Mouse (Mus musculus): ENCODE data around the gene Hdgfl2.

DNA sequence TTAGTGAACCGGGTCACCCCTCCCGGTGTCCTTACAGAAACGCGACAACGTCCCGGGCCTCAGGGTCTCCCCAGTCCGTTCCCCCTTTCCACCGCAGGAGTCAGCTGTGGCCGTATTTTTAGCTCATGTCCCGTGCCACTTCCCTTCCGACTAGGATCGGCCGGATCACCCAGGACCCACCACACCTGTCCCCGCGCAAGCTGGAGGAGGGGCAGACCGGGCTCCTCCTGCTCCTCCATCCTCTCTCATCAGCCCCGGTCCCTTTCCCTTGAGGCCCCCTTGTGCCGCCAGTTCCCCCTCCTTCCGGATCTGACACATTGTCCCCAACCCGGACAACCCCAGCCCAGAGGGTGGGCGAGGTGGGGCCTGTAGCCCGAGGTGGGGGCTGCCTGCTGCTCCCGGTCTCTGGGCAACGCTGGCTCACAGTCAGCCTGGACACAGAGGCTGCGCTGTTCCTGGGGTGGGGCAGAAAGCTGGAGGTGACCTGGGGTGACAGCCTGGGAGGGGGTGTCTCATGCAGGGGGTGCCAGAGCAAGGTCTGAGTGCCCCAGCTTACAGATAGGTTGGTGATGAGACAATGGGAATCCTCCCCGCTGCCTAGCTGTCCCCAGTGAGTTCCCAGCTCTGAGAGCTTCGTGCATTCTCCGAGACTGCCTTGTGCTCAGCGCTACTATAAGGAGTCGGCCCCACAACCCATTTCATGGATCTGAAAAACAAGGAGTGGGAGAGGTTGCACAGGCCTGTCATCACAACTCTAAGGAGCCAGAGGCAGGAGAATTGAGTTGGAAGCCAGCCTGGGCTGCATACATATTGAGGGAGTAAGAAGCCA is 69.6 kb downstream of the Hdgfl2 start:
- TF ChIP-seq CTCF (IDR thresholded peaks at IDR 0.05; ENCODE audit: low read depth) (no peak), EP300 (IDR thresholded peaks at IDR 0.05; ENCODE audit: low read depth) (no peak)

Measured in liver, postnatal 0 days (tissue).